Mouse (Mus musculus): ENCODE results near the gene Lamtor1.

DNA sequence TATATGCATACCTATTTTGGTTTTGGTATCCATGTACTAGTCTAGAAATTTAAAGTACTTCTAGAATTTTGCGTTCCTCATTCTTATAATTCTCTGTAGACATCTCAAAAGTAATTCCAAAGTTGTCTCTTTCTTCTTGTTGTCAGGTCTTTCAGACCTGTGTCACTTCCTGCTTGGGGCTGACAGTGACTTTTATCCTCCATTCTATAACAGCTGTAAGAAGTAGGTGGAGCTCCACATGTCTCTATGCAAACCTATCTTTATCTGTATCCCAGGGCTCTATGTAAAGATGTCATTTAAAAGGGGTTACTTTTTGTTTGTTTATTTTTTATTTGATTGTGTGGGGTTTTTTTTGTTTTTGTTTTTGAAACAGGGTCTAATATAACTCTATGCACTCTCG is 57.9 kb downstream of the Lamtor1 start:
- TF ChIP-seq EP300 (optimal IDR thresholded peaks at IDR 0.05): no peak
- no peak for TF ChIP-seq CTCF (IDR thresholded peaks at IDR 0.05; ENCODE audit: low read depth)
